Mouse (Mus musculus): ENCODE data around the gene Stxbp6.

DNA sequence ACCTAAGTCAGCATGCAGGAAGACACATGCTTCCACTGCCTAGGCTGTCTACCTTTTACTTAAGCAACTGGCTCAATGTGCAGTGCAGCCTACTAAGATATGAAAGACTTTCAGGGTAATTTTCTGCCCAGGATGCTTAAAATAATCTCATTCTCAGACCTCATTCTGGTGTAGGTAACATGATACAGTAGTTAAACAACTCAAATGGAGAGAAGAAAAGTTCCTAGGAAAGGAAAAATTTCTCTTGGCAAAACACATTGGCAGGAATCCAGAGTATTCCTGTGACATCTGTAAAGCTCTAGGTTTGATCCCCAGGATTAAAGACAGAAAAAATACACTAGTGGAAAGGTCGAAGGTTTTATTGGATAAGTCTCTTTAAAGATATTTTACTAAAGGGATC lies 107.1 kb downstream of the Stxbp6 start:
- no peak for TF ChIP-seq CTCF (IDR thresholded peaks at IDR 0.05; ENCODE audit: control insufficient read depth, insufficient read depth, insufficient read length)
- TF ChIP-seq MYOD1 (IDR thresholded peaks at IDR 0.05; ENCODE audit: control insufficient read depth, insufficient read length, low read depth), result no peak
- no peak for TF ChIP-seq MAX (IDR thresholded peaks at IDR 0.05)
- no peak for TF ChIP-seq CEBPB (IDR thresholded peaks at IDR 0.05; ENCODE audit: low read depth)
- no peak for TF ChIP-seq MYOG (IDR thresholded peaks at IDR 0.05; ENCODE audit: control insufficient read depth, extremely low read depth, insufficient read length)
